Mouse (Mus musculus): ENCODE measurements around the gene Gse1.

Gene Gse1

GRCm38 (mm10) chr8:120234866-120235265, 6.6 kb downstream of the Gse1 start:
- in situ Hi-C loops (cut with MboI, MseI): loop anchor here (10.0 kb wide), 1 partner anchor 1480 kb away; no protein-coding TSS in a partner anchor

- in situ Hi-C loops (cut with MboI, MseI): no loop called here
Measured at GRCm38 (mm10) chr8:120243222-120243621, 15.0 kb downstream of the Gse1 start.

- in situ Hi-C loops (cut with MboI, MseI): no loop called here
Measured at GRCm38 (mm10) chr8:120243916-120244451, 15.7 kb downstream of the Gse1 start.

GRCm38 (mm10) chr8:120244553-120244952, 16.3 kb downstream of the Gse1 start:
- in situ Hi-C loops (cut with MboI, MseI): no loop called here

- in situ Hi-C loops (cut with MboI, MseI): no loop called here
Measured at GRCm38 (mm10) chr8:120247618-120248017, 19.4 kb downstream of the Gse1 start.

GRCm38 (mm10) chr8:120248031-120248430, 19.8 kb downstream of the Gse1 start:
- in situ Hi-C loops (cut with MboI, MseI): no loop called here

- in situ Hi-C loops (cut with MboI, MseI): no loop called here
Measured at GRCm38 (mm10) chr8:120248451-120248850, 20.2 kb downstream of the Gse1 start.

- in situ Hi-C loops (cut with MboI, MseI): no loop called here
Measured at GRCm38 (mm10) chr8:120249800-120250336, 21.6 kb downstream of the Gse1 start.

GRCm38 (mm10) chr8:120250750-120251410, 22.6 kb downstream of the Gse1 start:
- in situ Hi-C loops (cut with MboI, MseI): no loop called here

GRCm38 (mm10) chr8:120251411-120252035, 23.3 kb downstream of the Gse1 start:
- in situ Hi-C loops (cut with MboI, MseI): no loop called here

- in situ Hi-C loops (cut with MboI, MseI): no loop called here
Measured at GRCm38 (mm10) chr8:120253626-120254025, 25.4 kb downstream of the Gse1 start.

GRCm38 (mm10) chr8:120255406-120255987, 27.2 kb downstream of the Gse1 start:
- in situ Hi-C loops (cut with MboI, MseI): no loop called here

- in situ Hi-C loops (cut with MboI, MseI): no loop called here
Measured at GRCm38 (mm10) chr8:120256958-120257357, 28.7 kb downstream of the Gse1 start.

GRCm38 (mm10) chr8:120259206-120259605, 30.9 kb downstream of the Gse1 start:
- in situ Hi-C loops (cut with MboI, MseI): no loop called here

GRCm38 (mm10) chr8:120260677-120261076, 32.4 kb downstream of the Gse1 start:
- in situ Hi-C loops (cut with MboI, MseI): no loop called here

- in situ Hi-C loops (cut with MboI, MseI): no loop called here
Measured at GRCm38 (mm10) chr8:120261338-120262120, 33.3 kb downstream of the Gse1 start.

GRCm38 (mm10) chr8:120263879-120264278, 35.6 kb downstream of the Gse1 start:
- in situ Hi-C loops (cut with MboI, MseI): no loop called here

- in situ Hi-C loops (cut with MboI, MseI): no loop called here
Measured at GRCm38 (mm10) chr8:120264388-120264943, 36.2 kb downstream of the Gse1 start.

GRCm38 (mm10) chr8:120264944-120265453, 36.7 kb downstream of the Gse1 start:
- in situ Hi-C loops (cut with MboI, MseI): no loop called here

- in situ Hi-C loops (cut with MboI, MseI): no loop called here
Measured at GRCm38 (mm10) chr8:120265471-120265870, 37.2 kb downstream of the Gse1 start.

- in situ Hi-C loops (cut with MboI, MseI): no loop called here
Measured at GRCm38 (mm10) chr8:120268541-120268980, 40.3 kb downstream of the Gse1 start.
